Mouse (Mus musculus) embryo, embryonic 11.5 days (tissue): ENCODE data around the gene Prap1.
A peak's percentile ranks its signal among the peaks of the same experiment; 100 is the strongest.
"Not testable (repeated sequence)": the region's sequence is repeated elsewhere in the genome, so short reads cannot be mapped to it uniquely, and the experiment has no call there.

Experiments
- DNase-seq: peaks from one replicate; pipeline ENCODE4 v3.0.0-alpha.2; 2012; ENCODE audit warnings: low read depth, low spot score

The Prap1 gene

GRCm38 (mm10) chr7:140134033-140134432 lies 40.8 kb downstream of the Prap1 start:
- not testable (repeated sequence) for DNase-seq

- no peak for DNase-seq
These were observed 42.0 kb downstream of the Prap1 start for GRCm38 (mm10) chr7:140135106-140135770.

GRCm38 (mm10) chr7:140137135-140138020 lies 44.2 kb downstream of the Prap1 start, which contains the start of gene Mtg1:
Gene Mtg1 (plus strand): TSS chr7:140137564.
- DNase-seq = peak; percentile 91

DNA sequence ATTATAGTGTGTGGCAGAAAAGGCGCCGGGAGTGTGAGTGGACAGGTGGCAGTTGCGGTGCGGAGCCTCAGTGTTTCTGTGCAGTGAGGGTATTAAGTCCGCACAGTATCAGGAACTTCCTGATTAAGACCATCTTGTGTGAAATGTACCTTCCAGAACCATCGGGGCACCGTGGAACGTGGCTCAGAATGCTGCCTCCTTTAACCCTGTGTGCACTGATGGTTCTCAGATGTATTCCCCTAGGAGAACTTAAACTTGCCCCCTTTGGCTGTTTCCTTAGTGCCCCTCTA lies 44.8 kb downstream of the Prap1 start:
- DNase-seq = no peak

GRCm38 (mm10) chr7:140141350-140141749 lies 48.2 kb downstream of the Prap1 start:
- peak; percentile 40 for DNase-seq

- DNase-seq = no peak
These were observed 51.4 kb downstream of the Prap1 start for GRCm38 (mm10) chr7:140144550-140144949.
